Mouse (Mus musculus) T-cell, adult 66 days (primary cell): ENCODE data around the gene Ache. TPM values are rescaled to one million over a fixed set of nuclear protein-coding genes. Genes with fewer than 3 reads are reported as not detected.

ENCODE experiments used
- total RNA-seq, 2 experiments: library from RNA; stranded (reverse); gene quantifications; 3 replicates in 1 of 2; 4 replicates in 1 of 2; pipeline ENCODE4 v1.2.4; 2023

The Ache gene
- total RNA-seq, result 1 to 10 TPM in 1 of 2 experiments, under 1 TPM in 1; 0.27 to 1.2 TPM

GRCm38 (mm10) chr5:137287032-137287952 lies at the start of gene Ache:
Gene Ache (plus strand): TSS chr5:137287519.

GRCm38 (mm10) chr5:137293839-137294743 lies 6.8 kb downstream of the Ache start, which contains the start of gene Ufsp1:
Gene Ufsp1 (plus strand): TSS chr5:137294629.

GRCm38 (mm10) chr5:137307071-137307912 lies 20.0 kb downstream of the Ache start, which contains the start of gene Srrt:
Gene Srrt (minus strand): TSS chr5:137307674.

GRCm38 (mm10) chr5:137314193-137315083 lies 27.1 kb downstream of the Ache start, which contains the start of gene Trip6:
Gene Trip6 (minus strand): TSS chr5:137314404.

GRCm38 (mm10) chr5:137333512-137334174 lies 46.3 kb downstream of the Ache start, which contains the start of gene Slc12a9:
Gene Slc12a9 (minus strand): TSS chr5:137333597.

Other genes starting within 250 kb of the Ache start
- 10 to 100 TPM; 29.8 to 42.2 TPM for gene Ap1s1, start 241.4 kb upstream of the Ache start, total RNA-seq
- not detected for gene Serpine1, start 215.3 kb upstream of the Ache start, total RNA-seq
- 100 to 1,000 TPM in 1 of 2 experiments, 10 to 100 TPM in 1; 90.0 to 103 TPM for gene Trim56, start 171.3 kb upstream of the Ache start, total RNA-seq
- gene Muc3, start 138.2 kb upstream of the Ache start, total RNA-seq, result not detected
- gene Muc3a, start 75.1 kb upstream of the Ache start, total RNA-seq, result 10 to 100 TPM in 1 of 2 experiments, 1 to 10 TPM in 1; 9.8 to 11.4 TPM
- gene Ufsp1, start 7.1 kb downstream of the Ache start, total RNA-seq, result 1 to 10 TPM in 1 of 2 experiments, not detected in 1; 1.8 TPM
- gene Srrt, start 20.2 kb downstream of the Ache start, total RNA-seq, result 100 to 1,000 TPM; 428 to 439 TPM
- 1 to 10 TPM; 8.5 to 9.7 TPM for gene Trip6, start 26.9 kb downstream of the Ache start, total RNA-seq
- 10 to 100 TPM; 22.1 to 23.7 TPM for gene Slc12a9, start 46.1 kb downstream of the Ache start, total RNA-seq
- gene Ephb4, start 62.6 kb downstream of the Ache start, total RNA-seq, result not detected
- gene Zan, start 189.5 kb downstream of the Ache start, total RNA-seq, result under 1 TPM; 0.21 to 0.23 TPM
- 10 to 100 TPM; 22.7 to 28.5 TPM for gene Pop7, start 215.0 kb downstream of the Ache start, total RNA-seq
- gene Gigyf1, start 231.0 kb downstream of the Ache start, total RNA-seq, result 10 to 100 TPM; 95.7 to 97.2 TPM
- not detected for gene Epo, start 245.7 kb downstream of the Ache start, total RNA-seq
- 100 to 1,000 TPM; 327 to 334 TPM for gene Gnb2, start 246.0 kb downstream of the Ache start, total RNA-seq